In the genomic region with DNA sequence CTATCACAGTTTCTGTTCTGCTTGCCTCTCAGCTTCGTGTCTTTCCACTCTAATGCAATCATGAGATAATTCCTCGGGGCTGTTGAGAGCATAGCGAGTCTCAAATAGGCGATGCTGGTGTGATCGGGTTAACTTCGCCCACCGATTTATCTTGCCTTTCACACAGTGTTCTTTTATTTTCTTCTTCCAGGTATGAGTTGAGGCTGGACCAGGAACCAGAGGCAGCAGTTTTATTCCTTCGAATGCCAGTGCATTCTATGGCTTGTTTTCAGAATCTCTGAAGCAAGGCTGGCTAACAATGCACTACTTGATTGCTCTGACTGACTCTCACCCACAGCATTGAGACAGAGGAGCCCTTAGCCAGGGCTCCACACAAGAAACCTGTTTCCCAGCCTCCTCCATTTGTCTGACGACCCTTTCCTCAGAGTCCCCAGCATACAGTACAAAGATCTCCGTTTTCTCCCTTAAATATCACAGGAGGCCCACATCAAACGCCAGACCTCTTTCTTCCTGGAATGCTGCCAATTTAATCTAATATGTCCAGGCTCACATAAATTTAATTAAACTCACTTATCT, we compare ENCODE assay signal across 8 mouse cellular contexts.
DNase-seq lines count a peak whose midpoint lies in the region; ATAC-seq and TF ChIP-seq lines count a peak whose summit lies in the region.

No protein-coding gene starts in this region.

- 9% methylated on average over 11 of the region's 11 CpGs for WGBS in forebrain, postnatal 0 days
- 34% methylated on average over 11 of the region's 11 CpGs for WGBS in liver, embryonic 16.5 days (ENCODE audit: insufficient replicate concordance)

- H3K27me3 ChIP-seq in CH12.LX (replicated peaks): no peaks in the 10 kb centered on the region
- no peaks in the 10 kb centered on the region for H3K27me3 ChIP-seq in E14TG2a.4 (ENCODE audit: insufficient read depth, low read length)
- no peaks in the 10 kb centered on the region for H3K27me3 ChIP-seq in forebrain, postnatal 0 days (ENCODE audit: insufficient read depth, low read length)
- no peaks in the 10 kb centered on the region for H3K27me3 ChIP-seq in liver, embryonic 16.5 days (ENCODE audit: control insufficient read depth, insufficient read depth, low read depth, low read length)

- H3K4me3 ChIP-seq in CH12.LX (replicated peaks in 1 of 3; ENCODE audit: low read depth in 2 of 3, low read length in 2 of 3, poor library complexity in 1 of 3): peak overlapping the region in 1 of 3 experiments; percentile 19
- H3K4me3 ChIP-seq in E14TG2a.4 (replicated peaks; ENCODE audit: low read length): peak overlapping the region; percentile 82
- H3K4me3 ChIP-seq in forebrain, postnatal 0 days (ENCODE audit: low read depth, low read length): no peak overlapping the region
- H3K4me3 ChIP-seq in liver, embryonic 16.5 days (ENCODE audit: low read depth, low read length): no peak overlapping the region

- no peak for TF ChIP-seq EP300 in CH12.LX (IDR thresholded peaks at IDR 0.05; ENCODE audit: low read length)

- TF ChIP-seq RAD21 in CH12.LX (IDR thresholded peaks at IDR 0.05; ENCODE audit: low read depth, low read length): no peak

- peak; percentile 17; the same call in 1 of the 2 replicates for ATAC-seq in forebrain, postnatal 0 days
- no peak for ATAC-seq in liver, embryonic 16.5 days (ENCODE audit: low read depth)

- no peaks in the 10 kb centered on the region for H3K79me2 ChIP-seq in CH12.LX (replicated peaks; ENCODE audit: control insufficient read depth, extremely low read depth, insufficient read depth, poor library complexity, severe bottlenecking)

- TF ChIP-seq CTCF in CH12.LX (conservative IDR thresholded peaks at IDR 0.05 in 1 of 2, IDR thresholded peaks at IDR 0.05 in 1 of 2; ENCODE audit: low read depth in 2 of 2, low read length in 2 of 2): no peak
- TF ChIP-seq CTCF in E14TG2a.4 (conservative IDR thresholded peaks at IDR 0.05; ENCODE audit: low read length): no peak
- no peak for TF ChIP-seq CTCF in forebrain, postnatal 0 days (IDR thresholded peaks at IDR 0.05; ENCODE audit: low read depth)

- no peak overlapping the region for H3K9ac ChIP-seq in CH12.LX (ENCODE audit: insufficient read depth, low read depth)
- H3K9ac ChIP-seq in forebrain, postnatal 0 days: no peak overlapping the region
- H3K9ac ChIP-seq in liver, embryonic 16.5 days (ENCODE audit: low read depth, low read length): peak overlapping the region; percentile 8; the same call in 1 of the 2 replicates

- peak overlapping the region; percentile 42 for H3K27ac ChIP-seq in CH12.LX (ENCODE audit: insufficient read depth, low read depth)
- 0 out of 2 replicates have a peak overlapping the region, but pooled peaks have one; percentile 50 for H3K27ac ChIP-seq in forebrain, postnatal 0 days (ENCODE audit: low read depth, low read length)
- no peak overlapping the region for H3K27ac ChIP-seq in liver, embryonic 16.5 days (ENCODE audit: low read length)

- peaks cover 6 to 23% of the 10 kb centered on the region in 2 experiments; a peak in 3 of 4 replicates for H3K4me1 ChIP-seq in CH12.LX (ENCODE audit: control insufficient read depth in 1 of 2, insufficient read depth in 2 of 2)
- peaks cover 73% of the 10 kb centered on the region for H3K4me1 ChIP-seq in E14TG2a.4 (replicated peaks; ENCODE audit: low read depth, low read length)
- peaks cover 25% of the 10 kb centered on the region for H3K4me1 ChIP-seq in forebrain, postnatal 0 days (ENCODE audit: insufficient read depth)
- peaks cover 14% of the 10 kb centered on the region for H3K4me1 ChIP-seq in liver, embryonic 16.5 days (ENCODE audit: control insufficient read depth, low read depth, low read length)

- H3K9me3 ChIP-seq in CH12.LX (replicated peaks; ENCODE audit: low read length) (no peaks in the 10 kb centered on the region), E14TG2a.4 (ENCODE audit: low read length) (no peaks in the 10 kb centered on the region)
- no peaks in the 10 kb centered on the region for H3K9me3 ChIP-seq in forebrain, postnatal 0 days (ENCODE audit: low read length)
- no peaks in the 10 kb centered on the region for H3K9me3 ChIP-seq in liver, embryonic 16.5 days (replicated peaks; ENCODE audit: control insufficient read depth, low read length)

- DNase-seq in CH12.LX (ENCODE audit: extremely low read depth): no peak
- DNase-seq in forebrain, postnatal 0 days: peak; percentile 38
- no peak for DNase-seq in testis, postnatal 10 days (ENCODE audit: low spot score)
- DNase-seq in frontal cortex, postnatal 10 days (ENCODE audit: low spot score in 2 of 2): no peak
- DNase-seq in adrenal gland, adult 2 months: no peak
- DNase-seq in kidney, adult 11 months: no peak

- dilution Hi-C loops in CH12.LX (cut with MboI; ENCODE audit: extremely low pct_ligation_motif_present, extremely low pct_unique_long_range_greater_than_20kb, low sequenced_read_pairs): no loop called here

- TF ChIP-seq POLR2A in CH12.LX (IDR thresholded peaks at IDR 0.05; ENCODE audit: low read depth, low read length): no peak

- H3K36me3 ChIP-seq in CH12.LX (replicated peaks in 1 of 2; ENCODE audit: control insufficient read depth in 1 of 2, insufficient read depth in 1 of 2, low read length in 1 of 2): no peaks in the 10 kb centered on the region
- peaks cover 36% of the 10 kb centered on the region for H3K36me3 ChIP-seq in E14TG2a.4 (ENCODE audit: insufficient read depth, low read length)
- H3K36me3 ChIP-seq in forebrain, postnatal 0 days (ENCODE audit: insufficient read depth): no peaks in the 10 kb centered on the region
- H3K36me3 ChIP-seq in liver, embryonic 16.5 days (ENCODE audit: control insufficient read depth, insufficient read depth): no peaks in the 10 kb centered on the region

- peak overlapping the region; percentile 80 for H3K4me2 ChIP-seq in CH12.LX (ENCODE audit: insufficient read depth, low read depth, poor library complexity, severe bottlenecking)
- H3K4me2 ChIP-seq in forebrain, postnatal 0 days (ENCODE audit: low read depth): peak overlapping the region; percentile 41
- peak overlapping the region; percentile 11; the same call in 1 of the 2 replicates for H3K4me2 ChIP-seq in liver, embryonic 16.5 days (ENCODE audit: low read depth, low read length)

- in situ Hi-C loops in CH12.LX (cut with MboI; ENCODE audit: low pct_ligation_motif_present, low pct_unique_long_range_greater_than_20kb, low sequenced_read_pairs): no loop called here

TF ChIP-seq in CH12.LX, 34 proteins besides CTCF, POLR2A, EP300 and RAD21:
- TF ChIP-seq MYC (IDR thresholded peaks at IDR 0.05; ENCODE audit: low read depth, low read length) (no peak), ZKSCAN1 (IDR thresholded peaks at IDR 0.05; ENCODE audit: borderline replicate concordance, low read depth, low read length) (no peak), HCFC1 (IDR thresholded peaks at IDR 0.05; ENCODE audit: low read depth, low read length) (no peak), MAX (IDR thresholded peaks at IDR 0.05; ENCODE audit: low read length) (no peak), KAT2A (IDR thresholded peaks at IDR 0.05; ENCODE audit: insufficient replicate concordance, low read length) (no peak), MAFK (IDR thresholded peaks at IDR 0.05; ENCODE audit: insufficient replicate concordance, low read length) (no peak), JUND (conservative IDR thresholded peaks at IDR 0.05; ENCODE audit: low read depth, low read length) (no peak), MXI1 (IDR thresholded peaks at IDR 0.05; ENCODE audit: low read depth, low read length) (no peak), ETS1 (conservative IDR thresholded peaks at IDR 0.05; ENCODE audit: low read depth, low read length) (no peak), IRF4 (IDR thresholded peaks at IDR 0.05; ENCODE audit: low read depth, low read length) (no peak), NRF1 (IDR thresholded peaks at IDR 0.05; ENCODE audit: low read depth, low read length) (no peak), CHD2 (IDR thresholded peaks at IDR 0.05; ENCODE audit: low read length) (no peak), SMC3 (IDR thresholded peaks at IDR 0.05; ENCODE audit: low read depth, low read length) (no peak), UBTF (IDR thresholded peaks at IDR 0.05; ENCODE audit: low read depth, low read length) (no peak), GABPA (IDR thresholded peaks at IDR 0.05; ENCODE audit: insufficient replicate concordance, low read depth, low read length) (no peak), USF2 (conservative IDR thresholded peaks at IDR 0.05; ENCODE audit: low read depth, low read length) (no peak), PAX5 (IDR thresholded peaks at IDR 0.05; ENCODE audit: low read length) (no peak), ZNF384 (IDR thresholded peaks at IDR 0.05; ENCODE audit: low read depth, low read length) (no peak), SIN3A (IDR thresholded peaks at IDR 0.05; ENCODE audit: low read length) (no peak)

Comparison
In these comparisons a context has a peak if more than half of its experiments do, and no peak if none do; other contexts are left out.
1. H3K4me2 ChIP-seq: peak in every context shown above with its lines; median percentile 80 in CH12.LX; 41 in forebrain, postnatal 0 days; 11 in liver, embryonic 16.5 days.